Mouse (Mus musculus): ENCODE data around the gene N4bp2l1. TPM values are rescaled to one million over a fixed set of nuclear protein-coding genes. Genes with fewer than 3 reads are reported as not detected.

The N4bp2l1 gene
- polyA plus RNA-seq, 1 experiment from 2014 or later, result 8.6 TPM

DNA sequence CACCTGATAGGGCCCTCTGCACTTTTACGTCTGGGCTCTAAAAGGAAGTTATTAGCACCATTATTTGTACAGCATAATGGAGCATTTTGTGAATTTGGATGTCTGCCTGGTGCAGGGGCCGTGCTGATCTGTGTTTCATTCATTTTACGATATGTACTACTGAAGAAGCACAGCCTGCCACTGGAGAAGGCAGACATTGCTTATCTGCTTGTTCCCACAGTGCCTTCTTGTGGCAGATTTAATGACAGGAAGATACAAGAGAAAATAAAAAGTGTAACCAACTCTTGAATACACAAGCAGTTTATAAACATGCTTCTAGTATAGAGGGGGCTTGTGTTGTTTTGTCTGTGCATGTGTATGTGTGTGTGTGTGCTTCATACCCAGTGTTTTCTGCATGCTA, 45.4 kb downstream of the N4bp2l1 start:
- Histone ChIP-seq H3K4me2 (no peak overlapping the region), H3K9me3 (no peaks in the 10 kb centered on the region), H3K4me3 (no peak overlapping the region), H3K9ac (no peak overlapping the region), H3K27ac (no peak overlapping the region), H3K36me3 (peaks cover 36% of the 10 kb centered on the region), H3K27me3 (no peaks in the 10 kb centered on the region), H3K4me1 (replicated peaks) (no peaks in the 10 kb centered on the region)
- no peak for ATAC-seq (ENCODE audit: low FRiP score)
- 75% methylated on average over 3 of the region's 3 CpGs for WGBS

DNA sequence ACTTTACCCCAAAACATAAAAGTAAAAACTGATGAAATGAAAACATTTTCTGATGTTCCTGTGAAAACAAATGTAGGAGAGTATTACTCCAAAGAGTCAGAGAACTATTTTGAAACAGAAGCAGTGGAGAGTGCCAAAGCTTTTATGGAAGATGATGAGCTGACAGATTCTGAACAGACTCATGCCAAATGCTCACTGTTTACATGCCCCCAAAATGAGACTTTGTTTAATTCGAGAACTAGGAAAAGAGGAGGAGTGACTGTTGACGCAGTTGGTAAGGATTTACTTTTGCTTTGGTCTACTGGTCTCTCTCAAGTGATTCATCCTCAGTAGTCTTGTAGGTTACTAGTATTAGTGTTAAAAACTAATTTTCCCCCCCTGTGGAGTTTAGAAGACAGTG, 53.8 kb downstream of the N4bp2l1 start:
- ATAC-seq (ENCODE audit: low FRiP score), result no peak

DNA sequence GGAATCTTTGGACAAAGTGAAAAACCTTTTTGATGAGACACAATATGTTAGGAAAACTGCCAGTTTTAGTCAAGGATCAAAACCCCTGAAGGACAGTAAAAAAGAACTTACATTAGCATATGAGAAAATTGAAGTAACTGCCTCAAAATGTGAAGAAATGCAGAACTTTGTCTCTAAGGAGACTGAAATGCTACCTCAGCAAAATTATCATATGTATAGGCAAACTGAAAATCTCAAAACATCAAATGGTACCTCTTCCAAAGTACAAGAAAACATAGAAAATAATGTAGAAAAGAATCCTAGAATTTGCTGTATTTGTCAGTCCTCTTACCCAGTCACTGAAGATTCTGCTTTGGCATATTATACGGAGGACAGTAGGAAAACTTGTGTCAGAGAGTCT, 55.7 kb downstream of the N4bp2l1 start:
- Histone ChIP-seq H3K27ac (no peak overlapping the region), H3K9ac (no peak overlapping the region), H3K4me1 (replicated peaks) (no peaks in the 10 kb centered on the region), H3K9me3 (no peaks in the 10 kb centered on the region), H3K36me3 (peaks cover 29% of the 10 kb centered on the region), H3K4me2 (no peak overlapping the region), H3K27me3 (no peaks in the 10 kb centered on the region), H3K4me3 (no peak overlapping the region)
- ATAC-seq (ENCODE audit: low FRiP score), result no peak
- WGBS, result 96% methylated on average over 1 of the region's 1 CpGs

More for the DNA sequence above, 53.8 kb downstream of the N4bp2l1 start:
- no peak overlapping the region for H3K27ac ChIP-seq
- 91% methylated on average over 2 of the region's 2 CpGs for WGBS
- no peak overlapping the region for H3K4me2 ChIP-seq
- peaks cover 23% of the 10 kb centered on the region for H3K36me3 ChIP-seq
- no peaks in the 10 kb centered on the region for H3K4me1 ChIP-seq (replicated peaks)
- no peak overlapping the region for H3K9ac ChIP-seq
- no peak overlapping the region for H3K4me3 ChIP-seq
- H3K9me3 ChIP-seq, result no peaks in the 10 kb centered on the region
- H3K27me3 ChIP-seq, result no peaks in the 10 kb centered on the region

DNA sequence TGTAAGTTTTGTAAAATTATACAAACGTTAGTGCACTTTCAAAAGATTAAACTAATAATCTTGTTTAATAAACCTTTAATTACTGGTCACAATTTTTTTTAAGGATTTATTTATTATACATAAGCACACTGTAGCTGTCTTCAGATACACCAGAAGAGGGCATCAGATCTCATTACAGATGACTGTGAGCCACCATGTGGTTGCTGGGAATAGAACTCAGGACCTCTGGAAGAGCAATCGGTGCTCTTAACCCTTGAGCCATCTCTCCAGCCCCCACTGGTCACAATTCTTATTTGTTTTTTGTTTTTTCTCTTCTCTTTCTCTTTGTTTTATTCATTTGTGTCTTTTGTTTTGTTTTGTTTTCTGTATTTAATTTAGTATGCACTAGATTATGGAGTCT, 71.7 kb downstream of the N4bp2l1 start:
- Histone ChIP-seq H3K4me3 (no peak overlapping the region), H3K9me3 (no peaks in the 10 kb centered on the region), H3K27ac (no peak overlapping the region), H3K36me3 (peaks cover 6% of the 10 kb centered on the region), H3K4me1 (replicated peaks) (peaks cover 11% of the 10 kb centered on the region), H3K27me3 (no peaks in the 10 kb centered on the region), H3K9ac (no peak overlapping the region), H3K4me2 (no peak overlapping the region)
- WGBS, result 82% methylated on average over 2 of the region's 2 CpGs
- no peak for ATAC-seq (ENCODE audit: low FRiP score)

DNA sequence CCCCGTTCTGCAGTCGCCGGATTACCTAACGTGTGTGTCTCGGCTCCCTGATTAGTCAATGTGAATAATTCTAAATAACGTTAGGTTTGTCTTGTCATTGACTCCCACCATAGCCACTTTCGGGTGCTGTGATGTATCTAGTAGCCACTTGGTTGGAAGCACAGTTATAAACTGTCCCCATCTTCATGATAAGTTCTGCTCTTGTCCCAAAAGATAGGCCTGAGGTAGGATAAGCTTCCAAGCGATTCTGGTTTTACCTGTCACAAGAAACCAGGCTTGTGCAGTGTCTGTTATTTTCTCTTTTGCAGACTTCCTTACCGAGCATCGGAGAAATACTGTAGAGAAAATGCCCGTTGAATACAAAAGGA, 74.1 kb downstream of the N4bp2l1 start:
- ATAC-seq (ENCODE audit: low FRiP score), result no peak
- Histone ChIP-seq H3K36me3 (no peaks in the 10 kb centered on the region), H3K4me3 (peak overlapping the region; percentile 71), H3K9ac (peak overlapping the region; percentile 87), H3K4me1 (replicated peaks) (peaks cover 11% of the 10 kb centered on the region), H3K27me3 (no peaks in the 10 kb centered on the region), H3K27ac (peak overlapping the region; percentile 78; the same call in 1 of the 2 replicates), H3K4me2 (peak overlapping the region; percentile 60), H3K9me3 (no peaks in the 10 kb centered on the region)
- WGBS, result 10% methylated on average over 11 of the region's 11 CpGs

DNA sequence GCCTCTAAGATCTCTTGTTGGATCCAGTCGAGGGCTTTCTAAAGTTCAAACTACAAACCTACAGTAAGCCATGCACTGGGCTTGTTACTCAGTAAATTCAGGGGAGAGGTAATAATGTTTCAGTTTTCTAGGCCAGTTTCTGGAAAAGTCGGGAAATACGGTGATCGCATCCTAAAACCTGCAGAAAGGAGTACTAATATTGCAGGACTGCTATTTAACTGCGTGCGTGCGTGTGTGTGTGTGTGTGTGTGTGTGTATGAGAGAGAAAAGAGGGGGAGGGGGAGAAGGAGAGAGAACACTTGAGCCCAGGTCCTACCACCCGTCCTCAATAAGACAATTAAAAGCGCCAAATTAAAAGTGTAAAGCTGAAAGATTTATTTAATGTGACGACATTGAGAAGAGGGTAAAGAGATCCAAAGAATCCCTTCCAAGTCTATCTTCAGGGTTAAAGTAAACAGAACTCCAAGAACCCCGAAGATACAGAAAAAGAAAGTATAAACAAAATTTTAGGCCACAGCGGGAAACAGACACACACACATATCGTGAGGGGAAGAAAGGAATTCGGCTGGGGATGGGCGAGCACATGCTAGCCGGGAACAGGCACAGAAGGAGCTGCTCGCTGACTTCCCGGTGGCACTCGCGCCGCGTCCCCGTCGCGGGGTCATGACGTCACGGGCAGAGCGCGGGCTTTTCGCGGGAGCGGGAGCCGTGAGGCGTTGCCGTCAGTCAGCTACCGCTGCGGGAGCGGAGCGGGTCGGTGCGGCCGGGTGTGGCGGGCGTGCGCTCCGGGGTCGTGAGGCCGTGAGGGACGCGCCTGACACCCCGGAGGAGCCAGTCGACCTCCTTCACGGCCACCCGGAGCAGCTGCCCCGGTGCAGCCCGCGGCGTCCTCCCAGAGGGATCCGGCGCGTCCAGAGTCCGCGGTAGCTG, 74.8 kb downstream of the N4bp2l1 start, which contains the start of gene Brca2:
Brca2 (plus strand) TSS at position 694 of the 930 bp plus-strand sequence.
- peak; percentile 96 for ATAC-seq (ENCODE audit: low FRiP score)
- peak within 1 kb of the TSS; percentile 87 for H3K9ac ChIP-seq
- WGBS, result 6% methylated on average over 63 of the region's 63 CpGs
- H3K27ac ChIP-seq, result peak within 1 kb of the TSS; percentile 78
- peaks cover 11% of the 10 kb centered on the region for H3K4me1 ChIP-seq (replicated peaks)
- peak within 1 kb of the TSS; percentile 71 for H3K4me3 ChIP-seq
- H3K36me3 ChIP-seq, result no peaks in the 10 kb centered on the region
- H3K27me3 ChIP-seq, result no peaks in the 10 kb centered on the region
- peak within 1 kb of the TSS; percentile 60 for H3K4me2 ChIP-seq
- H3K9me3 ChIP-seq, result no peaks in the 10 kb centered on the region

Other genes with a start within 250 kb of the N4bp2l1 start
- not detected in 2 replicates for gene Zar1l, start 79.0 kb downstream of the N4bp2l1 start, polyA plus RNA-seq (2015; fragmentation: Nextera tagmentation; extraction: Ambion mirVana)
- 13.6 and 15.6 TPM in 2 replicates for gene Brca2, start 74.6 kb downstream of the N4bp2l1 start, polyA plus RNA-seq (2015; fragmentation: Nextera tagmentation; extraction: Ambion mirVana)
- gene N4bp2l2, start 69.0 kb upstream of the N4bp2l1 start, polyA plus RNA-seq (2015; fragmentation: Nextera tagmentation; extraction: Ambion mirVana), result 35.2 and 36.7 TPM in 2 replicates
- 33.3 and 35.0 TPM in 2 replicates for gene Pds5b, start 76.6 kb upstream of the N4bp2l1 start, polyA plus RNA-seq (2015; fragmentation: Nextera tagmentation; extraction: Ambion mirVana)